Mouse (Mus musculus): ENCODE results near the gene Zfp143.

GRCm38 (mm10) chr7:110061199-110061751 is at the start of gene Zfp143:
- TF ChIP-seq CTCF (IDR thresholded peaks at IDR 0.05; ENCODE audit: borderline replicate concordance, insufficient read depth, low read depth, low read length) (no peak), POLR2A (IDR thresholded peaks at IDR 0.05; ENCODE audit: borderline replicate concordance, insufficient read depth, low read length) (peak; percentile 74; the same call in 1 of the 2 replicates)
